In genomic region chr2:51793291-51793690, GRCm38 (mm10) we compare ENCODE assay signal across 5 mouse cellular contexts.
DNase-seq lines count a peak whose midpoint lies in the region.

No protein-coding gene starts in this region.

- peak; percentile 27 for DNase-seq in ES-CJ7 (ENCODE audit: low read depth, low spot score)
- peak; percentile 30 for DNase-seq in R1 (ENCODE audit: low read depth, low spot score)
- DNase-seq in ZHBTc4 (ENCODE audit: low read depth, low spot score), result peak; percentile 54
- DNase-seq in cerebellum, postnatal 10 days, result peak; percentile 10
- DNase-seq in heart, adult 11 months, result peak; percentile 80

Comparison
In these comparisons a context has a peak if more than half of its experiments do, and no peak if none do; other contexts are left out.
1. Peak in every context shown above with its lines: DNase-seq.
2. DNase-seq: peak in every context shown above with its lines; median percentile 80 in heart, adult 11 months; 54 in ZHBTc4; 30 in R1; 27 in ES-CJ7; 10 in cerebellum, postnatal 10 days.